Mouse (Mus musculus): ENCODE data around the gene Wnt10a. TPM values are rescaled to one million over a fixed set of nuclear protein-coding genes. Genes with fewer than 3 reads are reported as not detected.
A peak's percentile ranks its signal among the peaks of the same experiment; 100 is the strongest.

Wnt10a gene
- total and polyA plus RNA-seq, 3 experiments = 126 to 187 (median 155) TPM

DNA sequence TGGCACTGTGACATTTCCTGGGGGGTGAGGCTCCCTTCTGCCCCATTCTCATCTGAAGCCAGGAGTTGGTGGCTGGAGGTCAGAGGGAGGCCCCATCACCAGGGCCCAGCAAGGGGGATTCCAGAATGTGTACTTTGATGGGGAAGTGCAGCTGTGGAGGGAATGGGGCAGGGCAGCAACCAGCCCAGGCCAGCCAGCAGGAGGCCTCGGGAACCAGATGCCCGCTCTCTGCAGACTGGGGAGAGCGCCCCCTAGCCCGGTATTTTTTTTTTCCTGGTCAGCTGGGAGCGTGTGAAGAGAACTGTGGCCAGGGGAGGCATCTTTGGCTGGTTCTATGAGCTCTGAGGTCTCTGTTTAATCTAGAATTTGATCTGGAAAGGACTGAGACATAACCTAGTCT, 15.5 kb upstream of the Wnt10a start:
- peak overlapping the region; percentile 72 for H3K27ac ChIP-seq (ENCODE audit: insufficient read depth, low read depth)
- no peak for DNase-seq (ENCODE audit: extremely low read depth)
- H3K79me2 ChIP-seq (replicated peaks; ENCODE audit: control insufficient read depth, extremely low read depth, insufficient read depth, poor library complexity, severe bottlenecking) = no peaks in the 10 kb centered on the region
- peaks cover 19 to 53% of the 10 kb centered on the region in 2 experiments for H3K4me1 ChIP-seq (ENCODE audit: control insufficient read depth in 1 of 2, insufficient read depth in 2 of 2)
- H3K9me3 ChIP-seq (replicated peaks; ENCODE audit: low read length) = no peaks in the 10 kb centered on the region
- dilution Hi-C loops (cut with MboI; ENCODE audit: extremely low pct_ligation_motif_present, extremely low pct_unique_long_range_greater_than_20kb, low sequenced_read_pairs) = no loop called here
- in situ Hi-C loops (cut with MboI; ENCODE audit: low pct_ligation_motif_present, low pct_unique_long_range_greater_than_20kb, low sequenced_read_pairs) = no loop called here
- TF ChIP-seq SMC3 (IDR thresholded peaks at IDR 0.05; ENCODE audit: low read depth, low read length) (peak; percentile 35), TCF12 (IDR thresholded peaks at IDR 0.05; ENCODE audit: low read depth, low read length) (peak; percentile 67), ZNF384 (IDR thresholded peaks at IDR 0.05; ENCODE audit: low read depth, low read length) (peak; percentile 78), ZMIZ1 (IDR thresholded peaks at IDR 0.05; ENCODE audit: low read depth, low read length) (no peak), ELF1 (IDR thresholded peaks at IDR 0.05; ENCODE audit: low read depth, low read length) (peak; percentile 10; the same call in 1 of the 2 replicates), UBTF (IDR thresholded peaks at IDR 0.05; ENCODE audit: low read depth, low read length) (peak; percentile 65; the same call in 1 of the 2 replicates), JUN (IDR thresholded peaks at IDR 0.05; ENCODE audit: insufficient read depth, low read depth, low read length) (no peak), IRF4 (IDR thresholded peaks at IDR 0.05; ENCODE audit: low read depth, low read length) (peak; percentile 77), EP300 (IDR thresholded peaks at IDR 0.05; ENCODE audit: low read length) (no peak; the same call in 1 of the 2 replicates), BHLHE40 (IDR thresholded peaks at IDR 0.05; ENCODE audit: low read depth, low read length) (no peak), RAD21 (IDR thresholded peaks at IDR 0.05; ENCODE audit: low read depth, low read length) (peak; percentile 11), CTCF (conservative IDR thresholded peaks at IDR 0.05 in 1 of 2, IDR thresholded peaks at IDR 0.05 in 1 of 2; ENCODE audit: low read depth in 2 of 2, low read length in 2 of 2) (peak; percentile 27 to 97; a peak in 3 of 4 replicates), JUND (conservative IDR thresholded peaks at IDR 0.05; ENCODE audit: low read depth, low read length) (no peak)
- no peaks in the 10 kb centered on the region for H3K36me3 ChIP-seq (replicated peaks in 1 of 2; ENCODE audit: control insufficient read depth in 1 of 2, insufficient read depth in 1 of 2, low read length in 1 of 2)
- H3K4me2 ChIP-seq (ENCODE audit: insufficient read depth, low read depth, poor library complexity, severe bottlenecking) = no peak overlapping the region
- no peak overlapping the region for H3K9ac ChIP-seq (ENCODE audit: insufficient read depth, low read depth)
- H3K4me3 ChIP-seq (replicated peaks in 1 of 3; ENCODE audit: low read depth in 2 of 3, low read length in 2 of 3, poor library complexity in 1 of 3) = no peak overlapping the region
- peaks cover 15% of the 10 kb centered on the region for H3K27me3 ChIP-seq (replicated peaks)

DNA sequence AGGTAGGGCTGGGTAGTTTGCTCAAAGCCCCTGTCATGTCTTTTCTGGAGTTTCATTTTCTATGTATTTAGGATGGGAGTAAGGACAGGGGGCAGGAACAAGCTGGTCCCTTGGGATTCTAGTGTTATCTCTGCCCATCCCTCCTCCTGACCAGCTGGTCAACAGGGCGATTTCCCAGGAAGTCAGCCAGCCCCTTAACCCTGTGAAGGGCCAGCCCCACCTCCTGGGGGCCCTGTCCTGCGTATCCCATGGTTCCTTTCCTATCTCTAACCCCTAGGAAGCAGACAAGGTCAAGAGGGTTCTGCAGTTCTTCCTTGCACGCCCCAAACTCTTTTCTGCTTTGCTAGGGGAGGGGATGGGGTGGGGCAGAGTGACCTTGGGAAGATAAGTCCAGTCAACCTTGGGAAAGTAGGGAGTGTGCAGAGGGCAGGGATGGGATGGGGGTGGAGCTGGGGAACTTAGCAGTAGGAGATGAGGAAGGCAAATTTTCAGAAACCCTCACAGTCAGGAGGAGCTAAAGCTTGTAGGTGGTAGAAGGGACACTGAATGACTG, 12.3 kb upstream of the Wnt10a start:
- TF ChIP-seq USF2 (conservative IDR thresholded peaks at IDR 0.05; ENCODE audit: low read depth, low read length) (no peak), HCFC1 (IDR thresholded peaks at IDR 0.05; ENCODE audit: low read depth, low read length) (no peak), MAZ (IDR thresholded peaks at IDR 0.05; ENCODE audit: low read depth, low read length) (no peak), USF1 (IDR thresholded peaks at IDR 0.05; ENCODE audit: low read depth, low read length) (no peak), GABPA (IDR thresholded peaks at IDR 0.05; ENCODE audit: insufficient replicate concordance, low read depth, low read length) (no peak), TBP (conservative IDR thresholded peaks at IDR 0.05; ENCODE audit: low read depth, low read length) (no peak), UBTF (IDR thresholded peaks at IDR 0.05; ENCODE audit: low read depth, low read length) (no peak), POLR2AphosphoS2 (IDR thresholded peaks at IDR 0.05; ENCODE audit: low read depth, low read length) (no peak), ETS1 (conservative IDR thresholded peaks at IDR 0.05; ENCODE audit: low read depth, low read length) (no peak), E2F4 (IDR thresholded peaks at IDR 0.05; ENCODE audit: insufficient replicate concordance, low read depth, low read length) (no peak), CTCF (conservative IDR thresholded peaks at IDR 0.05 in 1 of 2, IDR thresholded peaks at IDR 0.05 in 1 of 2; ENCODE audit: low read depth in 2 of 2, low read length in 2 of 2) (no peak), MAX (IDR thresholded peaks at IDR 0.05; ENCODE audit: low read length) (no peak), JUND (conservative IDR thresholded peaks at IDR 0.05; ENCODE audit: low read depth, low read length) (no peak), PAX5 (IDR thresholded peaks at IDR 0.05; ENCODE audit: low read length) (no peak), JUN (IDR thresholded peaks at IDR 0.05; ENCODE audit: insufficient read depth, low read depth, low read length) (no peak), ELF1 (IDR thresholded peaks at IDR 0.05; ENCODE audit: low read depth, low read length) (no peak), RCOR1 (conservative IDR thresholded peaks at IDR 0.05; ENCODE audit: low read depth, low read length) (no peak)
- Histone ChIP-seq H3K36me3 (replicated peaks in 1 of 2; ENCODE audit: control insufficient read depth in 1 of 2, insufficient read depth in 1 of 2, low read length in 1 of 2) (peaks cover 0 to 16% of the 10 kb centered on the region in 2 experiments), H3K27me3 (replicated peaks) (no peaks in the 10 kb centered on the region), H3K4me1 (ENCODE audit: control insufficient read depth in 1 of 2, insufficient read depth in 2 of 2) (peaks cover 16 to 36% of the 10 kb centered on the region in 2 experiments), H3K9me3 (replicated peaks; ENCODE audit: low read length) (peaks cover under 1% of the 10 kb centered on the region), H3K27ac (ENCODE audit: insufficient read depth, low read depth) (no peak overlapping the region), H3K9ac (ENCODE audit: insufficient read depth, low read depth) (no peak overlapping the region), H3K4me2 (ENCODE audit: insufficient read depth, low read depth, poor library complexity, severe bottlenecking) (no peak overlapping the region), H3K79me2 (replicated peaks; ENCODE audit: control insufficient read depth, extremely low read depth, insufficient read depth, poor library complexity, severe bottlenecking) (no peaks in the 10 kb centered on the region), H3K4me3 (replicated peaks in 1 of 3; ENCODE audit: low read depth in 2 of 3, low read length in 2 of 3, poor library complexity in 1 of 3) (no peak overlapping the region)
- DNase-seq (ENCODE audit: extremely low read depth) = no peak
- dilution Hi-C loops (cut with MboI; ENCODE audit: extremely low pct_ligation_motif_present, extremely low pct_unique_long_range_greater_than_20kb, low sequenced_read_pairs) = no loop called here
- in situ Hi-C loops (cut with MboI; ENCODE audit: low pct_ligation_motif_present, low pct_unique_long_range_greater_than_20kb, low sequenced_read_pairs) = no loop called here

Data from CH12.LX (cell line).